Comparison of ENCODE assay signal across 8 mouse cellular contexts in genomic region chr6:121560852-121561251, GRCm38 (mm10).
DNase-seq lines count a peak whose midpoint lies in the region; ATAC-seq and TF ChIP-seq lines count a peak whose summit lies in the region.

No protein-coding gene starts in this region.

- H3K4me3 ChIP-seq in liver, adult 2 months (ENCODE audit: insufficient read depth, low read depth, low read length), result no peak overlapping the region
- H3K4me3 ChIP-seq in liver, embryonic 11.5 days (ENCODE audit: low read depth, low read length), result no peak overlapping the region
- H3K4me3 ChIP-seq in embryonic facial prominence, embryonic 10.5 days, result no peak overlapping the region
- H3K4me3 ChIP-seq in intestine, postnatal 0 days (ENCODE audit: low read depth, low read length), result no peak overlapping the region

- H3K4me2 ChIP-seq in liver, embryonic 11.5 days, result no peak overlapping the region
- no peak overlapping the region for H3K4me2 ChIP-seq in intestine, postnatal 0 days (replicated peaks; ENCODE audit: low read depth)

- no peaks in the 10 kb centered on the region for H3K27me3 ChIP-seq in liver, adult 2 months (ENCODE audit: control insufficient read depth, insufficient read depth, low read length)
- no peaks in the 10 kb centered on the region for H3K27me3 ChIP-seq in liver, embryonic 11.5 days (replicated peaks; ENCODE audit: control insufficient read depth, insufficient read depth, low read length)
- H3K27me3 ChIP-seq in embryonic facial prominence, embryonic 10.5 days (replicated peaks; ENCODE audit: low read depth, poor library complexity, severe bottlenecking), result no peaks in the 10 kb centered on the region
- H3K27me3 ChIP-seq in intestine, postnatal 0 days (replicated peaks; ENCODE audit: control insufficient read depth, insufficient read depth, low read length), result no peaks in the 10 kb centered on the region

- no peak overlapping the region for H3K27ac ChIP-seq in liver, adult 2 months (replicated peaks; ENCODE audit: insufficient read depth, low read depth, low read length)
- no peak overlapping the region for H3K27ac ChIP-seq in liver, embryonic 11.5 days (ENCODE audit: low read depth, low read length)
- H3K27ac ChIP-seq in embryonic facial prominence, embryonic 10.5 days (replicated peaks), result no peak overlapping the region
- H3K27ac ChIP-seq in intestine, postnatal 0 days (ENCODE audit: low read depth, low read length), result no peak overlapping the region

- intact Hi-C loops in left cerebral cortex, postnatal 36 days (cut with DNase I), result loop anchor here (5.0 kb wide), 1 partner anchor 741 kb away; no protein-coding TSS in a partner anchor

- 3% methylated on average over 3 of the region's 3 CpGs for WGBS in liver, adult 2 months
- 9% methylated on average over 3 of the region's 3 CpGs for WGBS in liver, embryonic 11.5 days
- WGBS in embryonic facial prominence, embryonic 10.5 days, result 6% methylated on average over 3 of the region's 3 CpGs
- 2% methylated on average over 3 of the region's 3 CpGs for WGBS in intestine, postnatal 0 days

- no peak overlapping the region for H3K9ac ChIP-seq in liver, adult 2 months (ENCODE audit: low read depth, low read length)
- H3K9ac ChIP-seq in liver, embryonic 11.5 days (ENCODE audit: low read depth, low read length), result no peak overlapping the region
- H3K9ac ChIP-seq in intestine, postnatal 0 days (ENCODE audit: low read depth, low read length), result no peak overlapping the region

- peak; percentile 45 for TF ChIP-seq CTCF in liver, adult 2 months (IDR thresholded peaks at IDR 0.05; ENCODE audit: low read depth, low read length)
- peak; percentile 85 for TF ChIP-seq CTCF in intestine, postnatal 0 days (IDR thresholded peaks at IDR 0.05; ENCODE audit: low read depth)

- no peaks in the 10 kb centered on the region for H3K36me3 ChIP-seq in liver, adult 2 months (ENCODE audit: control insufficient read depth, insufficient read depth, low read length)
- H3K36me3 ChIP-seq in liver, embryonic 11.5 days (ENCODE audit: control insufficient read depth, insufficient read depth, low read length), result no peaks in the 10 kb centered on the region
- H3K36me3 ChIP-seq in embryonic facial prominence, embryonic 10.5 days (replicated peaks), result no peaks in the 10 kb centered on the region
- H3K36me3 ChIP-seq in intestine, postnatal 0 days (ENCODE audit: control insufficient read depth, insufficient read depth), result no peaks in the 10 kb centered on the region

- DNase-seq in liver, adult 2 months (ENCODE audit: extremely low read depth, low read depth, low spot score), result peak; percentile 55
- no peak for DNase-seq in liver, embryonic 11.5 days (ENCODE audit: low spot score)
- DNase-seq in adrenal gland, postnatal 14 days, result peak; percentile 68
- peak; percentile 51 for DNase-seq in embryonic facial prominence, embryonic 10.5 days (ENCODE audit: low spot score)
- DNase-seq in left cerebral cortex, postnatal 36 days (ENCODE audit: low spot score in 2 of 2), result peak; percentile 15 to 36
- peak; percentile 87 for DNase-seq in retina, embryonic 14.5 days (ENCODE audit: low spot score)

- no peak for TF ChIP-seq POLR2A in liver, adult 2 months (IDR thresholded peaks at IDR 0.05; ENCODE audit: extremely low read depth, insufficient read depth, low read length)

- H3K9me3 ChIP-seq in liver, embryonic 11.5 days (ENCODE audit: control insufficient read depth, low read length), result no peaks in the 10 kb centered on the region
- H3K9me3 ChIP-seq in embryonic facial prominence, embryonic 10.5 days, result no peaks in the 10 kb centered on the region
- no peaks in the 10 kb centered on the region for H3K9me3 ChIP-seq in intestine, postnatal 0 days (ENCODE audit: control insufficient read depth)

- no peaks in the 10 kb centered on the region for H3K79me2 ChIP-seq in liver, adult 2 months (ENCODE audit: control insufficient read depth, insufficient read depth, low read length)

- H3K4me1 ChIP-seq in liver, adult 2 months (ENCODE audit: control insufficient read depth, insufficient read depth, low read length), result no peaks in the 10 kb centered on the region
- H3K4me1 ChIP-seq in liver, embryonic 11.5 days (replicated peaks; ENCODE audit: control insufficient read depth, insufficient read depth, low read length), result no peaks in the 10 kb centered on the region
- H3K4me1 ChIP-seq in embryonic facial prominence, embryonic 10.5 days, result no peaks in the 10 kb centered on the region; the same call in 1 of the 2 replicates
- no peaks in the 10 kb centered on the region for H3K4me1 ChIP-seq in intestine, postnatal 0 days (replicated peaks; ENCODE audit: control insufficient read depth, insufficient read depth, low read length)

- ATAC-seq in liver, embryonic 11.5 days (replicated peaks; ENCODE audit: low FRiP score), result no peak; the same call in 1 of the 2 replicates
- no peak for ATAC-seq in intestine, postnatal 0 days
- no peak for ATAC-seq in inflammation-experienced regulatory T-cells, adult 6 months
